Mouse (Mus musculus): ENCODE data around the gene Cdk14.

DNA sequence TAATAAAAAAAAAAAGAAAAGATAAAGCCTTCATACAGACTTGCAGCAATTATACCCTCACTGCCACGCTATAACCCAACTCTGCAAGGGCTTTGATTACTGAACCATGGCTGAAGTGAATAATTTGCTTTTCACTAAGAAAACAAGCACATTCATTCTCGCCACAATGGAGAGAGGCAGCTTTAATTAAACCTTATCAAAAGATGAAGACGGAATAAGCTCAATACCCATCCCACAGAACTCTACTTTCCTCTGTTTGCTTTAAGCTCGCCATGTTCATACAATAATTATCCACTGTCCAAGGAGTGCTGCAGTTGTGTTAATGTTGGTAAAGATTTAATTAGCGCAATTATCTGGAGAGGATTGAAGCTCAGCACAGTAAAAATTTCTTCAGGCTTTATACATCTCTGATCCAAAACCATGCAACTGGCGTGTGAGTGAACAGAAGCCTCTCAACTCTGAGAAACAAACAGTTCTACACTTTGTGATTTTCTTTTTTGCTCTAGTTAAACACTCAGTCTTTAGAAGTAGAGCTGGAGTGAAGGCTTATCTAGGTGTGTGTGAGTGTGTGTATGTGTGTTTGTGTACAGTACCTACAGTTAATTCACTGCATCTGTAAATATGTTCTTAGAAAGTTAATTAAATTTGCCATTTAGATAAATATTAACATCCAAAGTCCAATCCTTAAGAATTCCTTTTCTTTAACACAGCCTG lies 552.1 kb downstream of the Cdk14 start:
- TF ChIP-seq CTCF (IDR thresholded peaks at IDR 0.05; ENCODE audit: control insufficient read depth, insufficient read depth, insufficient replicate concordance, low read depth, low read length), result no peak
- no peak for TF ChIP-seq POLR2A (IDR thresholded peaks at IDR 0.05; ENCODE audit: control insufficient read depth, low read depth, low read length)

Measured in testis, adult 2 months (tissue).